In genomic region chr9:43221643-43222428, GRCm38 (mm10) we compare ENCODE assay signal across 9 mouse cellular contexts. TPM values are rescaled to one million over a fixed set of nuclear protein-coding genes. Genes with fewer than 3 reads are reported as not detected.
DNase-seq lines count a peak whose midpoint lies in the region; ATAC-seq lines count a peak whose summit lies in the region.
"Had no signal": no experiment of that assay in that cellular context is flagged by ENCODE, and none has a peak within 500 bp of the region (broad histone marks: within the 10 kb centered on the region; RNA-seq: fewer than 3 reads in every experiment).

No protein-coding gene starts in this region.

- peak; percentile 57 for DNase-seq in cerebellum, adult 11 months
- DNase-seq in gastrocnemius, adult 18-20 months (ENCODE audit: low spot score): peak; percentile 87
- DNase-seq in limb, embryonic 10.5 days (ENCODE audit: low spot score): peak; percentile 89
- peak; percentile 79 to 92 for DNase-seq in spleen, postnatal 4 days (ENCODE audit: low spot score in 2 of 2)

- no peaks in the 10 kb centered on the region for H3K36me3 ChIP-seq in intestine, embryonic 16.5 days (ENCODE audit: control insufficient read depth, insufficient read depth, low read length)
- H3K36me3 ChIP-seq in limb, embryonic 10.5 days: peaks cover 71% of the 10 kb centered on the region
- no peaks in the 10 kb centered on the region for H3K36me3 ChIP-seq in midbrain, embryonic 15.5 days (replicated peaks)

- H3K9ac ChIP-seq in intestine, embryonic 16.5 days (ENCODE audit: low read depth, low read length): no peak overlapping the region
- no peak overlapping the region for H3K9ac ChIP-seq in midbrain, embryonic 15.5 days
- H3K9ac ChIP-seq: stomach, embryonic 15.5 days had no signal

- no peak overlapping the region for H3K4me3 ChIP-seq in intestine, embryonic 16.5 days (ENCODE audit: low read length)
- no peak overlapping the region for H3K4me3 ChIP-seq in limb, embryonic 10.5 days
- no peak overlapping the region for H3K4me3 ChIP-seq in midbrain, embryonic 15.5 days
- H3K4me3 ChIP-seq: stomach, embryonic 15.5 days had no signal

- H3K27me3 ChIP-seq in intestine, embryonic 16.5 days (replicated peaks; ENCODE audit: control insufficient read depth, insufficient read depth, low read length): no peaks in the 10 kb centered on the region
- H3K27me3 ChIP-seq in limb, embryonic 10.5 days (ENCODE audit: low read depth, poor library complexity, severe bottlenecking): no peaks in the 10 kb centered on the region
- H3K27me3 ChIP-seq in midbrain, embryonic 15.5 days (replicated peaks): no peaks in the 10 kb centered on the region
- H3K27me3 ChIP-seq: stomach, embryonic 15.5 days had no signal

- ATAC-seq in cerebellum, adult (ENCODE audit: insufficient number of reproducible peaks, low FRiP score, low TSS enrichment): no peak
- ATAC-seq in common myeloid progenitor, adult 5-6 weeks (replicated peaks; ENCODE audit: low read depth, poor library complexity, severe bottlenecking): peak; percentile 78
- ATAC-seq in intestine, embryonic 16.5 days: peak; percentile 19; the same call in 1 of the 2 replicates
- ATAC-seq in midbrain, embryonic 15.5 days (replicated peaks): peak; percentile 37; the same call in 1 of the 2 replicates

- no peaks in the 10 kb centered on the region for H3K9me3 ChIP-seq in intestine, embryonic 16.5 days (ENCODE audit: control insufficient read depth, low read length)
- H3K9me3 ChIP-seq in limb, embryonic 10.5 days (replicated peaks): no peaks in the 10 kb centered on the region
- H3K9me3 ChIP-seq in midbrain, embryonic 15.5 days: no peaks in the 10 kb centered on the region
- H3K9me3 ChIP-seq: stomach, embryonic 15.5 days had no signal

- H3K4me2 ChIP-seq in intestine, embryonic 16.5 days (ENCODE audit: low read depth, low read length): no peak overlapping the region
- H3K4me2 ChIP-seq in midbrain, embryonic 15.5 days: no peak overlapping the region
- H3K4me2 ChIP-seq: stomach, embryonic 15.5 days had no signal

- peaks cover 26% of the 10 kb centered on the region for H3K4me1 ChIP-seq in intestine, embryonic 16.5 days (ENCODE audit: control insufficient read depth, insufficient read depth, low read length)
- H3K4me1 ChIP-seq in limb, embryonic 10.5 days: peaks cover 29% of the 10 kb centered on the region
- no peaks in the 10 kb centered on the region for H3K4me1 ChIP-seq in midbrain, embryonic 15.5 days

- no peak overlapping the region for H3K27ac ChIP-seq in intestine, embryonic 16.5 days (ENCODE audit: low read length)
- H3K27ac ChIP-seq in limb, embryonic 10.5 days: peak overlapping the region; percentile 75
- no peak overlapping the region for H3K27ac ChIP-seq in midbrain, embryonic 15.5 days
- H3K27ac ChIP-seq: stomach, embryonic 15.5 days had no signal

- 46% methylated on average over 18 of the region's 18 CpGs for WGBS in intestine, embryonic 16.5 days
- WGBS in limb, embryonic 10.5 days: 40% methylated on average over 18 of the region's 18 CpGs
- 33% methylated on average over 18 of the region's 18 CpGs for WGBS in midbrain, embryonic 15.5 days

RNA-seq across cellular contexts. Expression of gene Pou2f3, which starts 11.7 kb away (rescaled TPM):
- total RNA-seq in common myeloid progenitor, adult 5-6 weeks (2017): not detected in 2 replicates
- under 1 TPM in 1 of 2 experiments, not detected in 1; 0.16 TPM for total RNA-seq in gastrocnemius, adult 18-20 months (2021)
- 0.24 and 0.34 TPM in 2 replicates for polyA plus RNA-seq in intestine, embryonic 16.5 days (2015; fragmentation: Nextera tagmentation; extraction: Ambion mirVana)
- 0.08 TPM in 1 of 2 replicates, not detected in the other for polyA plus RNA-seq in limb, embryonic 10.5 days (2016; fragmentation: Nextera tagmentation; extraction: Ambion mirVana)
- polyA plus RNA-seq in midbrain, embryonic 15.5 days (2015; fragmentation: Nextera tagmentation; extraction: Ambion mirVana): 0.08 and 0.14 TPM in 2 replicates

RNA-seq across cellular contexts. Expression of gene Oaf, which starts 17.9 kb away (rescaled TPM):
- total RNA-seq in common myeloid progenitor, adult 5-6 weeks (2017): 6.4 and 11.6 TPM in 2 replicates
- total RNA-seq in gastrocnemius, adult 18-20 months (2021): 1 to 10 TPM; 4.2 to 6.4 TPM
- 11.8 and 44.1 TPM in 2 replicates for polyA plus RNA-seq in intestine, embryonic 16.5 days (2015; fragmentation: Nextera tagmentation; extraction: Ambion mirVana)
- polyA plus RNA-seq in limb, embryonic 10.5 days (2016; fragmentation: Nextera tagmentation; extraction: Ambion mirVana): 68.6 and 87.4 TPM in 2 replicates
- 5.1 and 6.4 TPM in 2 replicates for polyA plus RNA-seq in midbrain, embryonic 15.5 days (2015; fragmentation: Nextera tagmentation; extraction: Ambion mirVana)
